Mouse (Mus musculus) adrenal gland, postnatal 4 days (tissue): ENCODE measurements around the gene Specc1l. TPM values are rescaled to one million over a fixed set of nuclear protein-coding genes. Genes with fewer than 3 reads are reported as not detected.

ENCODE experiments used
- DNase-seq, 2 experiments: peaks; one replicate each; pipeline ENCODE4 v3.0.0; 2021 to 2022; ENCODE audit warnings: low spot score in 2 of 2, mixed read lengths in 2 of 2
- long read RNA-seq, 2 experiments: library from polyadenylated mRNA; stranded (forward); transcript quantifications; one replicate each; pipeline ENCODE4 v2.0.0; 2021
- total RNA-seq, 2 experiments: library from RNA; stranded (reverse); gene quantifications; 2 replicates each; pipeline ENCODE4 v1.2.3; 2021

Gene Specc1l
- total RNA-seq, result 10 to 100 TPM; 65.2 to 65.7 TPM
- long read RNA-seq, experiment 1, full-length matches to known transcripts, result 1 of 12 reads
- long read RNA-seq, experiment 1, partial matches to known transcripts, result 2 of 12 reads
- long read RNA-seq, experiment 1, other reads (novel, unspliced or antisense), result 9 of 12 reads
- long read RNA-seq, experiment 2, full-length matches to known transcripts, result 4 of 39 reads
- long read RNA-seq, experiment 2, partial matches to known transcripts, result 23 of 39 reads
- long read RNA-seq, experiment 2, other reads (novel, unspliced or antisense), result 12 of 39 reads

DNA sequence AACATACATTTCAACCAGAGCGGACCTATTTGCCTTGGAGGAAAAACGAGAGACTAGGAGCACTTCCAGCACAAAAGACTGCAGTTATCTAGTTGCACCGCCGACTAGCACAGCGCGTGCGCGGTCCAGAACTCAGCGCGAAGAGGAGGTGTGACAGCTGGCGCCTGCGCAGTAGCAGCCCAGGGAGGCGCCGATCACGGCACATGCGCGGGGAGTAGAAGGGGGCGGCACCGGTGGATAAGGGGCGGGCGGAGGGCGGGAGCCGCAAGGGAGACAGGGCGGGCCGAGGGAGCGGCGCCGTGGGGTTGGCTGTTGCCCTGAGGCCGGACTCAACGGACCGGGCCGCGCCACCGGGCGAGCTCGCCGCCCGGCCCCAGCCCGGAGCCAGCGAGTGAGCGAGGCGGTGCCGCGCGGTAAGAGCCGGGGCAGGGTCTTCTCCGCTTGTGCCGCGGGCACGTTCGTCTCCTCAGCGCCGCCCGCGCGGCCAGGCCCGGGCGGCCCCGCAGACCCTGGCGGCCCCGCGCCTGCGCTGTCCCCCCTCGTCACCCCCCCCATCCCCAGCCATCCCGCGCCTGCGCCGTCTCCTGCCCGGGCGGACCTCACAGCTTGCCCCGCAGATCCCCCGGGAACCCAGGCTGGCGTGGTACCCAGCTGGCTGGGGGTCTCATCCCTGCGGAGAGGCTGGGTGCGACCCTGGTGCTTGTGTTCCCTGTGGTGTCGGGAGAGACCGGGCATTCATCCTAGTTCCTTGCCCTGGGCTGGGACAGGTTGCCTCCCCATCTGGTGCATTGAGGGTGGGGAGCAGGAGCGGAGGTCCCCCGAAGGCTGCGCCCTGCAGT, at the start of gene Specc1l:
Specc1l (plus strand) TSS at position 267 of the 839 bp plus-strand sequence.
- DNase-seq, result peak; percentile 94 to 96

DNA sequence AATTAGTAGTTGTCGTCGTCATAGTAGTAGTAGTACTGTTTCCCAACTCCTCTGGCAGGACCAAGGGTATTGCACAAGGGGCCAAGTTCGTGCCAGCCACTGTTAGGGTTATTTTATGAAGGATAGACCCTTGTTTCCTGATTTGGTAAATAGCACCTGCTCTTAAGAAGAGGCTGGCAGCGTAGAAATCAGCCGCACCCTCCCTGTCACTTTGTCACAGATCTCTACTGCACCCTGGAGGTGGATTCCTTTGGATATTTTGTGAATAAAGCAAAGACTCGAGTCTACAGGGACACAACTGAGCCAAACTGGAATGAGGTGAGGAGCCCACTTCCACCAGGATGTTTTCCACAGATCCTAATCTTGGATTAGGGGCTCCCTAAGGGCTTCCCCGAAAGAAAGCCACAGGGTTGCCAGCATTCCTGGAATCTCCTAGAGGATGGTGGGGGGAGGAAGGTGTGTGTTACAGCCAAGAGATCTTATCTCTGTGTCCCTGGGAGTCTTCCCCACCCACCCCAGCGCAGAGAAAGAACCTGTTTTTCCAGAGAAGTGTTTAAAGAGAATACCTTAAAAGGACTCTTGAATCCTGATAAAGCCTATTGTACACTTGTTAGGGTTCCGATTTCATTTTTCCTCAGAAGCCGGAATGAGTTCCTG, 45.9 kb upstream of the Specc1l start:
- DNase-seq, result no peak

DNA sequence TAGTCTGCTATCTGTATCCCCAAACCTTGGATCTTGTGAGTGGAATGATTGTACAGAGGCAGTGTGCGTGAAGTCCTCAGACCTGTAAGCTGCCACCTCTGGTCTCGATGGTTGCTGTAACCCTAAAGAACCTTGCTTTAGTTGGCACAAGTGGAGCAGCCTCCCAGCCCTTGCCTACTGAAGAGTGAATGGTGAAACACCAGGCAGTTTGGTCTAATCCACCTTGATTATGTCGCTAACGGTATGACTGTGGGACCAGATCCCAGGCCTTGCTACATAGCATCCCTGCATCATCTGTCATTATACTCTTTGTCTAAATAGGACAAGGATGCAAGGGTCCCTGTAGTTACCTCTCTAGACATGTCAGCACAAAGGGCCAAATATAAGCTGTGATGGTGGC, 45.3 kb upstream of the Specc1l start:
- DNase-seq, result no peak

DNA sequence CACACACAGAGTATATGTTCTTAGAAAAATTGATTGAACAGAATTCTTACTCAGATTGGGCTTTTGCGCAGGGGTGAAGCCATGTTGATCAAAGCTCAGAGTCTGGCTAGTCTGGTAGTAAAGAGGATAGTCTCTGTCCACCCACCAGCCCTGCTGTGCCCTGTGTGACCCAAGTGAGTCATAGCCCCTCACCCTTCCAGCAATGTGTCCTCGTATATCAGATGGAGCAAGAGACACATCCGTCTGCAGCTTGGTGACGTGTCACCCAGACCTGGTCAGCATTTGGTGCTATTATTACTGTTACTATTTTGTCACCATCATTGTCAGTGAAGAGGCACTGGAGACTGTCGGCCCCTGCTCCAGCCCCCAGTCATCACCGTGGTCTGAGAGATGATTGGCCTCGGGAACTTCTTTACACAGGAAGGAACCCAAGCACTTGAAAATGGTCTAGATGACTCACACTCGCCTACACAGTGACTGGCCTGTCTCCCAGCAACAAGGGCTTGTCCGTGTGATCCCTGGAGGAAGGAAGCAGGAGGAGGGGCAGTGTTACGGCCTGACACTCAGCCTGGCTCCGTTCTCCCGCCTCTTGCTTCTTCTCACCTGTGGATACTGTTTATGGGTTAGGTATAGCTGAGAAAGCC, 41.5 kb upstream of the Specc1l start:
- no peak for DNase-seq

DNA sequence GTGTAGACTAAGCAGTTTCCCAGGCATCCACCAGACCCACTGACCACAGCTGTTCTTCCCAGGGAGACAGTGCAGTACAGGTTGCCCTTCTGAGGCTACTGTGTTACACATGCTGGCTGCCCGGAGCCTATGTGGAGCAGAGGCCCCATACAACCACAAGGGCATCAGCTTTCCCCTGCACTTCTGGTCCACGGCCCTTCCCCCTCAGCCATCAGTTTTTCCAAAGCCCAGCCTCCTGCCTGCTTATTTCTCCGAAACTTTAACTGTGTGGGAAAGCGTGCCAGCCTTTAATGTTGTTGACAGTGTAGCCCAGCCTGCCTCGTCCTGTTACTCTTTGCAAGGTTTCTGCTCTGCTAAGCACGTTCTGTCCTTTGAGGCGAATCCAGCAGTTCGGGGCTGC, 38.8 kb upstream of the Specc1l start:
- no peak for DNase-seq

DNA sequence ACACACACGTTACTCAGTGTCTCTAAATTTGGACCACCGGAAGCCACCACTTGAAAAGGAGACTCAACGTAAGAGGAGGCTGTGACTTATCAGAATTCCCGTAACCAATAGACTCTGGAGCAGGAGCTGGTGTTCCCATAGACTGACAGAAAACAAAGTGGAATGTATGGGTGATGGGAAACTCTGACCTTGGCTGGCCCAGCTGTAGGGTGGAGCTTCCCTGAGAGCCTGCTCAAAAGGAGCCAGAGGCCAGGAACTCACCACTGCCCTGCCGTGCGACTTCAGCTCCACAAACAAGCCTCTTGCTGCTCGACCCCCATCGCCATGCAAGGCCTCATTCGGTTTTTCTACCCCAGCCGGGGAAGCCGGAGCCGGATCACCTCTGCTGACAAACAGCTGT, 38.2 kb upstream of the Specc1l start:
- DNase-seq, result no peak

DNA sequence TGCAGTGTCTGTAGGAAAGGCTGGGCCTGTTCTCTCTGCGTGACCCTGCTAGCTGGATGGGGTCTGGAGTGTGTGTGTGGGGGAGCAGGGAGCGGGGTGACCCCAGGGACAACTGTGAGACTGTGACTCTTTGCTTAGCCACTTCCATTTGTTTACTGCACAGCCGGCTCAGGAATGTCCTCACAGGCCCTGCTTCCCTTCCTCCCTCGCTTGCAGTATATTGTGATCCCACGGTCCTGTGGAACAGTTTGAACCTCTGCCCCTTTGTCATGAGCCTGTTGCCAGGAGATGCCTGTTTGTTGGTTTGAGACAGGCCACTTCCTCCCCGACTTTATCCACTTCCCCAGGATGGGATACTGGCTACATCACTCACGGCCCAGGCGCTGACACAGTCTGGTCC, 35.4 kb upstream of the Specc1l start:
- no peak for DNase-seq

DNA sequence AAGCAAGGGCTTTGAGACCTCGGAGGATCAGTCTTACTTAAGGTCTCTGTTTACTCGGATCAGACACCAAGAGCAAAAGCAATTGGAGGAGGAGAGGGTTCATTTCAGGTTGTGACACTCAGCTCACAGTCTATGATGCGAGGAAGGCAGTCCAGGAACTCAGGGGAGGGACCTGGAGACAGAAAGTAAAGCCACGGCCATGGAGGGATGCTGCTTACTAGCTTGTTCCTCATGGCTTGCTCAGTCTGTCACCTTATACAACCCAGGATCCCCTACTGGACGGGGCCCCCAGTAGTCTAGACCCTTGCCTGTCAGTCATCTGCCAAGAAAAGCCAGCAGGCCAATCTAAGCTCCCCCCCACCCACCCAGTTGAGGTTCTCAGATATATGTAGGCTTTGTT, 33.0 kb upstream of the Specc1l start:
- no peak for DNase-seq

DNA sequence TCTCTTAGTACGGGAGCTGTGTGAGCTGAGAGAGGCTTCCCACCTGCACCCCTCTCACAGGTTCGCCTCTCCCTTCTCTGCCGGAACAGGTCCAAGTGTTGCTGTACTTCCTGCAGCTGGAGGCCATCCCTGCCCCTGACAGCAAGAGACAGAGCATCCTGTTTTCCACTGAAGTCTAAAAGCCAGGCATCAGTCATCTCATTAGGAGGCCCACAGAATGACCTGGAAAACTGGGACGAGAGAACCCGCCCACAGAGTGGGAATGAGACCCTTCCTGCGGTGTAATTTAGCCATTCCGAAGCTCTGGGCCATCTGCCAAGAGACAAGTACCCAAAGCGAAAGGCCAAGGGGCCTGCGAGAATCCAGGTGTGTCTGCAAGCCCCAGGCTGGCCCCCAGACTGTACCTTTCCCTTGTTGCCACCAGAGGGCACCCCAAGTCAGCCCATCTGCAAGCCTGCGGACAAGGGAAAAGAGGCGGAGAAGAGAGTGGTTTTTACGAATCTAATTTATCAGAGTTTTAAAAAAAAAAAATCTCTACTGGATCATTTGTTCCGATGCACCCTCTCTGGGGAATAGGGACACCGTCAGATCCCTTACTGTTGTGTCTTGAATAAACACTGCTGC, 29.6 kb upstream of the Specc1l start:
- peak; percentile 46 to 57 for DNase-seq

DNA sequence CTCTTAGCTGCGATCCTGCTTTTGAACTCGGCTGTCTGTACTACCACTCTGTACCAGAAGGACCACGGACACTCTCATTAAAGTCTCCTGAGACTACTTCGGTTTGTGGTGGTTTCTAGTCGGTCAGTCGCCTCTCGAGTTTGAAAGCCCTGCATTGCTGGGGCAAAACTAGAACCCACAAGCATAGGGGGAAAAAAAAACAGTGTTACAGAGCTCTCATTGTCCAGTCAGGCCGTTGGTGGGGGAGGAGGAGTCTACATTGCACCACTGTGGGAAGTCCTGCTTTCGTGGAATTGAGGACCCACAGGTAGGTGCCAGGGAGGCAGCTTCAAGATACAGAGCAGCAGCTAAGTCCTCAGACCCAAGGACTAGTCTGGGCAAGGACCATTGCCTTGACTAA, 27.0 kb upstream of the Specc1l start:
- no peak for DNase-seq

DNA sequence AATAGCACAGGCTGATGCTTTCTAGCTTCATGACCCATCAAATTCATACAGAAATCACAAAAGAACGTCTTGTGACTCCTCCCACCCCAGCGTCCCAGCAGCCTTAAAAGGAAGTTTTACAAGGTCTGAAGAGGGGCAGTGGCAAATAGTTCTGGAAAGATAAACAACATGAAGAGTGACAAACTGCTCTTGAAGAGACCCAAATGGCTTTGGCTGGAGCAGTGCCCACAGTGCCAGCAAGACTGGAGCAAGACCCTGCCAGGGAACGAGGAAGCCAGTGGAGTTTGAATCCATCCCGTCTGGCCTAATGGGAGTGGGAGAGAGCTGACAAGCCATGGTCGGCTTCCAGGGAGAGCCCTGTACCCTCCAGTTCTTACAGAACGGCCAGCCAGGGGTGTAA, 25.3 kb upstream of the Specc1l start:
- DNase-seq, result no peak

DNA sequence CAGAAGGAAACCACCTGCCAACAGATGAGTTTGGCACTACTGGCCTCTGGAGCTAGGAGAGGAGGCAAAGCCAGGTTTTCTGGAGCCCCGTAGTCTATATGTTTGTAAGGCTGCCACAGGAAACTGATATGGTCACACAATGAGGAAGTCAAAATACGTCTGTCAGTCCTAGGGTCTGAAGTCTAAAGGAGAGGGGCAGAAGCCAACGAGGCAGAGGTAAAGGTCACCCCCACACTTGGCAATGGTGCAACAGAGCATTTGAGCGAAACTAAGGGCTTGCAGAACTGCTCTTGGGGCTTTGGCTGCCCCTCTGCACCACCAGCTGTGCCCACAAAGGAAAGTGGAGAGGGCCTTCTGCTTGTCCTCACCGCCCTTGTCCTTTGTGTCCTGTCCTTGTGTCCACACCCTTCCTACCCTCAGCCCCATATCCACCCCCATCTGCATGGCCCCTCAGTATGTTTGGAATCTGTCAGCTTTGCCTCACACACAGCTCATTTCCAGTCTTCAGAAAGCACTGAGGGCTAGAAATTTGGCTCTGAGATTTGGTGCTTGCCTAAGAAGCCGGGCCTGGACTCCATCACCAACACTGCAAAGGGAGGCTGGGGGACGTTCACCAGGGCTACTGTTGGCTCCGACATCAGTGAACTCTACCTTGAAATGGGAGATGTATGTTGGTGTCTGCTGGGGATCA, 24.4 kb upstream of the Specc1l start:
- no peak for DNase-seq

DNA sequence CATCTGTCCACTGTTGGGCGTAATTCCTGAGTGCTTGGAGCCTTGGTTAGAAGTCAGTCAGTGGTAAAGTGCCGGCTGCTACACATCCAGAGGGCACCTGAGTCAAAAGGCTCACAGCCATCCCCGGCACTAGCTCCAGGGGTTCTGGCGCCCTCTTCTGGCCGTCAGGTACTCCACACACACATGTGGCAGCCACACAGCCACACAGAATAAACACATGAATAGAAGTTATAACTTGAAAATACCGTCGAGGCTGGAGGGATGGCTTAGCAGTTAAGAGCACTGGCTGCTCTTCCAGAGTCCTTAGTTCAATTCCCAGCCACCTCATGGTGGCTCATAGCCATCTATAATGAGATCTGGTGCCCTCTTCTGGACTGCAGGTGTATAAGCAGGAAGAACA, 20.2 kb upstream of the Specc1l start:
- no peak for DNase-seq

DNA sequence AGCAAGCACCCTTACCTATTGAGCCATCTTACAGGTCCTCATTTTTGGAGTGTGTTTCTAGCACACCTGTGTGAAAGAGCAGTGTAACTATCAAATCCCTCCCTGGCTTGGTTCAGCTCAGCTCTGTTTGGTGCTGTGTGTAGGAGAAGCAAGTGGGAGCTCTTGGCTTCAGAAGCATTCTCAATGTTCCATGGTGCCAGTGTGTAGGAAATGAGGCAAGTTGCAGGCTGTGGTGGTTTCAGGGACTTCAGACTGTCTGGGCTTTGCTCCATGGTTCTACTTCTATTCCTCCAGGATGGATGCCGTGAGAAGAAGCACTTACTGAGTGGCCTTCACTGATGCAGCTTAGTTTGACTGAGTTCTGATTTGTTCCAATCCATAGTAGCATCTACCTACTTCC, 14.1 kb upstream of the Specc1l start:
- no peak for DNase-seq

DNA sequence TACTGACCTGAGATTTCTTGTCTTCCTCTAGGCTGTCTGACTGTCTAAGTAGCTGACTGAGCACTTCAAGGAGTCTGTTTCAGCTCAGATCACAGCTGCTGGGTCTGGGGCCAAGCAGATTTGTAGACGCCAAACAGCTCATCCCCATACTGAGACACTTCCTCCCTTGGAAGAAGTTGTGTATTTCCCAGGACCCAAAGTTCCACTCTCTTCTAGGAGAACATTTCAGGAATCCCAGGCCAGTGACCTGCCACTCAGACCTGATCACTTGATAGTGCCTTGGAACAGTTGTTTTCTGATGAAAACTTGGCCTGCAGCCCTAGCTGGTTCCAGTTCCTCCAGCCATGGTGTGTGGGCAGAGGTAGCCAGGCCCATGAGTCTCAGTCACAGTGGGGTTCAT, 11.1 kb upstream of the Specc1l start:
- no peak for DNase-seq

DNA sequence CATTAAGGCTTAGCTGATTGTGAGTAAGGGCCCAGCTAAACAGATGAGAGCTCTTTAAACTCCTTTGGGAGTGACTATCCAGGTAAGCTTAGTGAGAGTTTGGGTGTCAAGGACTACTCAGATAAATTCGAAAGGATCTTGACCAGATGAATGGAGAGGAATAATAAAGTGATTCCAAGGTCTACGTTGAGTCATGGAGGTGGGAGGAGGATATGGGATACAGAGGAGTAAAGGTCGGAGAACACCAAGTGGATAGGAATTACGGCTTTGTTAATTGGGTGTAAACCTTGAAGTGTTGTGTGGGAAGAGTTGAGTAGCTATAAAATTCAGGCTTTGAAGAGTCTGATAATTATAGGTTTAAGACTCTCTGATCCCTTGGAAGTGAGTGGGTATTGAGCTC, 5.7 kb upstream of the Specc1l start:
- DNase-seq, result no peak

DNA sequence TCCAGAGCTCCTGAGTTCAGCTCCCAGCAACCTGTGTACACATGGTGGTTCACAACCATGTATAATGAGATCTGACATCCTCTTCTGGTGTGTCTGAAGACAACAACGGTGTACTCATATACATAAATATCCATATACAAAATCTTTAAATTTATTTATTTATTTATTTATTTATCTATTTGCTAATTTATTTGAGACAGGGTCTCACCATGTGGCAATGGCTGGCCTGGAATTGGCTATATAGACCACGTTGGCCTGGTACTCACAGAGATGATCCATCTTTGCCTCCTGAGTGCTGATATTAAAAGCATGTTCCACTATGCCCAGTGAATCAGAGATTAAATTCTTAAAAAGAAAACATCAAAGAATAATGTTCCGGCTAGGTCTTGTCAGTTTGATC, 1.0 kb upstream of the Specc1l start:
- DNase-seq, result no peak

DNA sequence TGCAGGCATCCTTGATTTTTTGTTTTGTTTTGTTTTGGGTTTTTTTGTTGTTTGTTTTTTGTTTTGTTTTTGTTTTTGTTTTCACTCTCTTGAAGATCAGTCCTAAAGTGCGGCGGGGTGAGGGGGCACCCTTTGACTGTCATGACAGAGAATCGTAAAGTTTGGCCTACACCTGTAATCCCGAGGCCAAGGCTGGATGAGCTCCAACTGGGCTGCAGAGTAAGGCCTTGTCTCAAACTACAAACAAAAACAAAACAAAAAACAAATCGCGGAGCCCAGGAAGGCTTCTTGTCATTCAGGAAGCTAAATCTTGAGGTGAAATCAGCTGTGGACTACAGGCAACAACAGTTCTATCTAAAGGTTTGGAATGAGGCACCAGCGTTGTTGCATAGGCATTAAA, 1.1 kb downstream of the Specc1l start:
- DNase-seq, result no peak

DNA sequence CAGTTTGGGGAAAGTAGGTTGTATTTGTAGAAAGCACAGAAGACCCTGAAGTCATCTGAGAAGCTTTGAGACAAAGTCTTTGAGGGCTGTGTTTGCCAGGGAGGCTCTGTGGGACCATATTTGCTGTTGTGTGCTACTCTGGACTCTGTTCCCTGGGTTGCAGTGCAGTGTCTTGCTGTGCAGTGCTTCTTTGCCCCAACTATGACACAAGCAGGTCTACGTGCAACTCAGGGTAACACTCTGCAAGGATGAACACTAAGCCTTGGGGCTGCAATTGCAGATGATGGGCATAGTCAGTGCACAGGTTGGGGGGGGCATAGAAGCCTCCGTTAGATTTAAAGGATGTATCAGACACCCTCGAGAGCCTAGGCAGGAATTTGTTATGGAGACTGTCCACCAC, 8.8 kb downstream of the Specc1l start:
- no peak for DNase-seq

DNA sequence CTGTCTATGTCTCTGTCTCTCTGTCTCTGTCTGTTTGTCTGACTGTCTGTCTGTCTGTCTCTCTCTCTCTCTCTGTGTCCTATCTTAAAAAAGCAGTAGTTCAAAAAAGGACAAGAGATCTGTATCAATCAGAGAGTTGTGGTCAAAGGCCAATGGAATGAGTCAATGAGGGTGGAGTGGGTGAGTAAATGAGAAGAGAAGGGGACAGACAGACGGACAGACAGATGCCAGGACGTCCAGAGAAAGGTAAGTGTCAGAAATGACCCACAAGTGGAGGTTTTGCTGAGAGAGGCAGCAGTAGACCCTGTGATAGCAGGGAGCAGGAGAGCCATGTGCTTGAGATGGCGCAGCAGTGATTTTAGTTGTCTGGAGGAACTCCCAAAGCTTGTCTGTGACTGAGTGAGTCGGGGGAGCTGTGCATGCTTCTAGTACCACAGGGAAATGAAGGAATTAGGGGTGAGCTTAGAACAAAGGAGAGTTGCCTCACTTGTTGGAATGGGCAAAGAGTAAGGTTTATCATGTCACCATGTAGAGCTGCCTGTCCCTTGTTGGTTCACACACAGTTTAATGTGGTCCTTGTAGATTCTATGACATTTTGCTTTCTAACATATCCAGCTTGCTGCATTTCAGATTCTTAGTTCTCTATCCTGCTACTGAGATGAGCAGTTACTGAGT, 10.2 kb downstream of the Specc1l start:
- DNase-seq, result no peak
